Mouse (Mus musculus) thymus, adult 2 months (tissue): ENCODE data around the gene Dab1.

ENCODE experiments used
- CTCF ChIP-seq: fragments of 200-500 bp; IDR thresholded peaks from 2 replicates; pipeline ENCODE4 v1.5.1; 2012; ENCODE audit warnings: mild to moderate bottlenecking, control low read depth, low read length, moderate library complexity, borderline replicate concordance; ENCODE audit not compliant: control insufficient read depth, poor library complexity, insufficient read depth; ENCODE audit errors: extremely low read depth
- POLR2A ChIP-seq: fragments of 200-500 bp; IDR thresholded peaks from 2 replicates; pipeline ENCODE4 v1.6.1; 2012; ENCODE audit warnings: mild to moderate bottlenecking, low read length, control low read depth, moderate library complexity; ENCODE audit not compliant: control insufficient read depth, poor library complexity, insufficient read depth; ENCODE audit errors: extremely low read depth

- TF ChIP-seq POLR2A (no peak), CTCF (no peak)
These were observed 1054.2 kb downstream of the Dab1 start for GRCm38 (mm10) chr4:104673317-104673716.
